Mouse (Mus musculus) urinary bladder, adult 2 months (tissue): ENCODE data around the gene Slc10a6. TPM values are rescaled to one million over a fixed set of nuclear protein-coding genes. Genes with fewer than 3 reads are reported as not detected.

Experiments used
- DNase-seq: peaks from one replicate; pipeline ENCODE4 v3.0.0; 2022; ENCODE audit warnings: low spot score
- polyA plus RNA-seq: library from polyadenylated mRNA; depleted of rRNA; stranded (reverse); fragments of >200 nt; gene quantifications from 2 replicates; pipeline ENCODE4 v1.2.3, GENCODE M21; 2012; rRNA removed

The Slc10a6 gene
- polyA plus RNA-seq, result 7.5 and 7.9 TPM in 2 replicates

DNA sequence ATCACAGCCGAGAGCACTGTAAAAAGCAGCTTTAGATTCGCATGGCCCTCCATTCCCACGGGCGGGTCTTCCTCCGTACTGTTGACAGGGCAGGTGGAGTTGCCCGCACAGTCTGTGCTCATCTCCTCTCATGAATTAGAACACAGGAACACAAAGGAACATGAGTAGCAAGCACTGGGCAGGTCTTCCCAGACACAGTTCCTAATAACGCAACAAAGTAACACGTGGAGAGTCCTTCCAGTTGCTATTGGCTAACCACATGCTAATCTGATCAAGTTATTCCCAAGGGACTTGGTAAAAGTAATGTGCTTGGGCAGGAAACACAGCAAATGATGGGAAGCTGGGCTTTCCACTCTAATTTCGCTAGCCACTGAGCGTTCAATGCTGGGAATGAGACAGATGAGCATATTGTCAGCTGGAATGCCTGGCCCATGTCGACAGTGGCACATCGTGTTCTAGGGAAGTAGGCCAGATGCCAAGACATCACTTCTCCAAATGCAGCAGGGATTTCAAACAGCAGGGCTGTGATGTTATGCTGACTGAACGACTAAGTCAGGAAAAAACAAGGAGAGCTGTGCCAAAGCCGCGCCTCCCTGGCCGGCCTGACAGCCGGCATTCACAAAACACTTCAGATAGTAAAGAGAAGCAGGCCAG, at the start of gene Slc10a6:
Gene Slc10a6 (minus strand): TSS at position 293 of the 654 bp plus-strand sequence.
- peak; percentile 32 for DNase-seq

DNA sequence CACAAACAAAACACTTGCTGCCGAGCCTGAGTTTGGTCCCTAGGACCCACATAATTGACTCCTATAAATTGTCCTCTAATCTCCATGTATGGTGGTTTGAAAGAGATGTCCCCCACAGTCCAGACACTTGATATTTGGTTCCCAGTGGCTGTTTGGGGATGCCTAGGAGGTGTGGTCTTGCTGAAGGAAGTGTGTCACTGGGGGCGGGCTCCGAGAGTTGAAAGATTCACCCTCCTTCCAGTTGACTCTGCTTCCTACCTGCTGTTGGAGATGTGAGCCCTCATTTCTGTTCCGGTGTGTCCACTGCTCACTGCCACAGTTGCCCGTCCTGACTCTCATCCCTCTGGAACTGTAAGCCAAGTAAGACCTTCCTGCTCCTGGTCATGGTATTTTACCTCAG, 49.8 kb upstream of the Slc10a6 start:
- DNase-seq, result no peak

DNA sequence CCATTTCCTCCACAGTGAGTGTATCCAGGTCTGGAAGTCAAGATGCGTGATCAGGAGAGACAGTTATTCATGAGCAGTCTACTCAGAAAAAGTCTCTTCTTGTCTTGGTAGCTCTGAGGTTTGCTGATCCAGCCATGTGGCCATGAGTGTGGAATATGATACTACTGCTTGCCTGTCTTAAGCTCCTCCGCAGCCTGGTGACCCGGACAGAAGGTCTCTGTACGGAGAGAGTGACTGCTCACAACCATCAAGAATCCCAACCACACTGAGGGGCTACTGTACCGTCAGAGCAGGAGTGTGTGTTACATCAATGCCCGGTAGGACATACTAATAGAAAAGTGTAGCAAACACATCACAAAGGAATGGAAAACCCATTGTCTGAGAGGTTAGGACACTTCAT, 48.7 kb upstream of the Slc10a6 start:
- no peak for DNase-seq

DNA sequence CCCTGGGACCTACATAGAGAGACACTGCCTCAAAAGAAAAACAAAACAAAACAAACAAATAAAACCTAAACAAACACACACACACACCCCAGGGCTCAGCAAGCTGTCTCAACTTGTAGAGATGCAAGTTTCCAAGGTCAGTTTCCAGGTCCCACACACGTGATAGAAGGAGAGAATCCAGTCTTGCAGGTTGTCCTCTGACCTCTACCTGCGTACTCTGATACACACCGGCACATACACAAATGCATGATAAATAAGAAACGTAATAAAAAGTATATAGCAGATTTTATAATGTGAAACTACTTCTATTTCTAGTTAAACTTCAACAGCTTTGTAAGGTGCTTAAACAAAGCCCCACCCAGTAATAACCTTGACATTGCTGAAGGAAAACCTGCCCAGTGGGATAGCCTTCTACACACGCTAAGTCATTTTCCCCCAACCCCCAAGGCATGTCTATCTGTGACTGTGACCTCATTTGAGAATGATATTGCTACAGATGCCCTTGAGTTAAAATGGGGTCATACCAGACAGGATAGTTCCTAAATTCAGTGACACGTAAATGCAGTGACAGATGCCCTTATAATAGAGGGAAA, 47.2 kb upstream of the Slc10a6 start:
- DNase-seq, result no peak

DNA sequence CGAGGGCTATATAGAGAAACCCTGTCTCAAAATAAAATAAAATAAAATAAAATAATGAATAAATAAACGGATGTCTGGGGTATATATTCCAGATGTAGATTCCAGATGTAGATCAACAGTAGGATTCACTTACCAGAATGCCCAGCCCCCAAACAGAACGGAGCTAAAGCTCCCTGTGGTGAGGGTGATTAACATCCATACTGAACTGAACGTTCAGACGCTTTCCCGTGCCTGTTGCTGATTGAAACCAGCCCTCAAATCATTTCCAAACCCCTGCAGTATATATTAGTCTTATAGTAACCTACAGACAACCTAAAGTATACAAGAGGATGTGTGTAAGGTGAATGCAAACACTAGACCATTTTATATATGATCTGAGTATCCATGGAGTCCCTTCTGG, 45.3 kb upstream of the Slc10a6 start:
- DNase-seq, result no peak

DNA sequence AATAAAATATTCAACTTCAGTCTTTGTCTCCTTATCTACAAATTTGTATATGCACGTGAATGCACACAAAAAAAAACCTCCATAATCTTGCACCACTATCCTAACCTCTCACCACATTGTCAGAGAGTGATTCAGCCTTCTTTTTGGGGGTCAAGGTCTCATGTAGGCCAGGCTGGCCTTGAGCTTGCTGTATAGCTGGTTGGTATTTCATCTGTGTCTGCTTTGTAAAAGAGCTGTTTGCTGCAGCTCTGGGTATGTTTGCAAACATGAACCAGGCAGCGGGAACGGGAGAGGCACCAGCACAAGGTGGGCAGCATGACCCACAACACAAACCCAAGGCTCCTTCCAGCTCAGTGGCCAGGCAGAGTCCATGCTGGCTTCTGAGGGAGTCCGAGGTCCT, 44.4 kb upstream of the Slc10a6 start:
- DNase-seq, result no peak

DNA sequence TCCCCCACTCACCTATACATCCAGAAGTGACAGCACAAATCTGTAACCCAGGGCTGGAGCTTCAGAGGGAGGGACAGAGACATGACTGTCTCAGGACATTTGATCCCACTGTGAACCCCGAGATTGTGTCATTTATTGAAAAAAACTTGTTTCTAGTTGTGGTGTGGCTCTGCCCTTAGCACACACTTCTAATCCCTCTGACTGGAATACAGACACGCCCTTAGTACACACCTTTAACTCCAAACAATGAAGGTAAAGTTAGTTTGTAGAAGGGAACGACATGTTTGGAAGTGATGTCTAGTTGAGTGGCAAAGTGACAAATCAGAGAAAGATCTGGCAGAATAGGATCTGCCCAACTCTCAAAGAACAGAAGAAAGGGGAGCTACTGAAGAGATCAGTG, 42.7 kb upstream of the Slc10a6 start:
- DNase-seq, result no peak

DNA sequence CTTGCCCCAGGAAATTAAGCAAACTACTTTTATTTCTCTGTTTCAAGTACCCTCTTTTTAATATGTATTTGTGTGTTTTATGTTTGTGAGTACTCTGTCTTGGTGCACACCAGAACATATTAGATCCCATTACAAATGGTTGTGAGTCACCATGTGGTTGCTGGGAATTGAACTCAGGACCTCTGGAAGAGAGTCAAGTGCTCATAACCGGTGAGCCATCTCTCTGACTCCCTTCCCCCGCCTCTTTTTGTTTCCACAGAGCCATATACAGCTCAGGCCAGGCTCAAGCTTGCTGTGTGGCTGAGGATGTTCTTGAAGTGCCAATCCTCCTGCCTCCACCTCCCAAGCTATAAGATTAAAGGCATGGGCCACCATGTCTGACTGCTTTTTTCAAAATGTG, 36.7 kb upstream of the Slc10a6 start:
- no peak for DNase-seq

DNA sequence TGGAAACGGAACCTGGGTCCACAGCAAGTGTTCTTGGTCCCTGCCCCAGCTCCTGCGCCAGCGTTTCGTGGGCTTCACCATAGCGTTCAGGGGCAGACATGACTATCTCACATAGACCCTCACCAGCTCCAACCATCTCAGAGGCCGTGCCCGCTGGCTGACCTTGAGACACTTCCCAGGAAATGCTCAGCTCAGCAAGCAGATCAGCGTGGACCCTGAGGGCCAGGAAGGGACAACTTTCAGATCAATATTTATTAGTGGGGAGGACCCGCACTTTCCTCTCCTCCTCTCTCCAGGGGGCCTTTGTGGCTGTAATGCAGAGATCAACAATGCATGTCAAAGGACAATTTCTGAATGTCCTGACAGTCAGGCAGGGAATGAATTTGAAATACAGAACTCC, 35.7 kb upstream of the Slc10a6 start:
- DNase-seq, result no peak

DNA sequence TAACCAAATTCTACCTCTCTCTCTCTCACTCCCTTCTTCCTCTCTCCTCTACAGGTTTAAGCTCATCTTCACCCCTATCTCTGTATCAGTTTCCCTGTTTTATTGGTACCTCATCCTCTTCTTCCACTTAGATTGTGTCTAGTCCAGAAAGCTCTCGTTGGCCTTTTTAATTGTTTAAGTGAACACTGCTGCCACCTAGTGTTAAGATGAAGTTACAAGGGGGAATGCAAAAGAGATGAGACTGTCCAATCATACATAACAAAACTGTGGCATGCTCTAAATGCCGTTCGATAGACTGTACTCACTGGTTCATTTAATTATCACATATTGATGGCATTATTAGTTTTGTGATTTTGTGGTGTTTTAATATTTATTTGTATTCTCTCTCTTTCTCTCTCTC, 30.4 kb upstream of the Slc10a6 start:
- no peak for DNase-seq

DNA sequence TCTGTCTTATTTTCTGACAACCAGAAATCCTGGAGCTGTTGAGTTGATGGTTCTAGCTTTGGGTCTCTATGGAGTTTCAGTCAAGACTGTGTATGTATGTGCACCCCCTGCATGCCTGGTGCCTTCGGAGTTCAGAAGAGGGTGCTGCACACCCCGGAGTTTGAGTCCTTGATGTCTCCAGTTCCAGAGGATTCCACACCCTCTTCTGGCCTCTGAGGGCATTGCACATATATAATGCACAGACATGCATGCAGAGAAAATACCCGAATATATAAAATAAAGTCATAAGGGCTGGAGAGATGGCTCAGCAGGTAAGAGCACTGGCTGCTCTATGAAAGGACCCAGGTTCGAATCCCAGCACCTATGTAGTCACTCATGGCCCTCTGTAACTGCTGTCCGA, 29.7 kb upstream of the Slc10a6 start:
- DNase-seq, result no peak

DNA sequence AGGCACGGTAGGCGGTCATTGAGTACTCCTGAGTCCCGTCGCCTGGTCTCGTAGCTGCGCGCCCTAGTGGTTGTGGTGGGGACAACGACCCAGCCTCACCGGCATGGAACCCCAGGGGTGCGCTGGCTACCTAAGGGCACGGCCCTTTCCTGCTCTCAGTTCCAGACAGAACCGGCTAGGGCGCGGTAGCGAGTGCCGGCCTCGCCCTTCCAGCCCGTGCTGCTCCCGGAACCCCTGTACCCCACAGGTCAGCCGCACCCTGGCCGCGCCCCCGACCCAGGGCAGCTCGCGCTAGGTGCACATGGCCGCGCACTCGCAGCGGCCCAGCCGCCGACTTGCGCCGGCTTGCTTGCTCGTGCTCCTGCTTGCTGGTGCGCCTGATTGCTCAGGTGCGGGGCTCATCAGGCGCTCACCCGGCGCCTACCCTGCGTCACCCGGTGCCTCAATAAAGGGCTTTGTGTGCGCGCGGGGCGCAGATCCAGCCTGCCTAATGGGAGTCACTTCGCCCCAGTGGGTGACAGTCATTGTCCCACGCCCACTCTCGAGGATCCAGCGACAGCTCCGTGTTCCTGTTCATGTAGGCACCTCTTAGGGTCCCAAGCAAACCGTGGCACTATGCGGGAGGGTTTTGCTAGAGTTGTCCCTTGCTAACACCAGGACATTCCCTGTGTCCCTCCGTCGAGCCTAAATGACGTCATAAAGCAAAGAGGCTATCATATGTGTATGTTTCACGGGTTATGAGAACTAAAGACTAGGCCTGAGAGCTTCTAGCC, 26.3 kb upstream of the Slc10a6 start, which contains the start of gene 1700016H13Rik:
Gene 1700016H13Rik (minus strand): TSS at position 665 of the 773 bp plus-strand sequence.
- peak; percentile 77 for DNase-seq

DNA sequence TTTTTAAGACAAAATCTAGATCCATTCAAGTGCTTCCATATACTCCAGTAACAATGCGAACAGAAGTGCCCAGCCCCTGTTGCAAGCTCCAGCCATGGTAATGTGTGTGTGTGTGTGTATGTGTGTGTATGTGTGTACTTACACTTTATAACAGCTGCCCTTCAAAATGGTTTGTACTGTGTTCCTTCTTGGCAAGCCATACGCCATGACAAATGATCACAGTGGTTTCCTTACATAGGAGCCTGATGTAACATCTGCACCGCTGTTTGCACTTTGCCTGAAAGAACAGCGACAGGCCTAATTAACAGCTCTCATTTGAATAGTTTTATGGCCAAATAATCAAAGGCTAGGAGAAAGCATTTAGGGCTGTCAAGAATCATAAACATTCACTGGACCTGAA, 25.6 kb upstream of the Slc10a6 start:
- no peak for DNase-seq

DNA sequence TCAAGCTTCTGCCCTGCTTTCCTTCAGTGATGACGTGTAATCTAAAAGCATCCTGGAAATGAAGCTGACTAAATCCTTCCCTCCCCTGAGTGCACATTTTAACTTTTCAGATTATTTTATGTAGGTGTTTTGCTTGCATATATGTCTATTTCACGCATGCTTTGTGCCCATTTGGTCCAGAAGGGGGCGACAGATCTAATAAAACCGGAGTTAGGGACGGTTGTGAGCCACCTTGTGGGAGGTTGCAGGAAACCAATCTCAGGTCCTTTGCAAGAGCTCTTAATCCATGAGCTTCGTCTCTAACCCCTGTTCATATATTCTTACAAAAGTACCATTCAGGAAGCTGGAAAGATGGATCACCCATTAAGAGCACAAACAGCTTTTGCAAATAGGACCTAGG, 25.0 kb upstream of the Slc10a6 start:
- no peak for DNase-seq

DNA sequence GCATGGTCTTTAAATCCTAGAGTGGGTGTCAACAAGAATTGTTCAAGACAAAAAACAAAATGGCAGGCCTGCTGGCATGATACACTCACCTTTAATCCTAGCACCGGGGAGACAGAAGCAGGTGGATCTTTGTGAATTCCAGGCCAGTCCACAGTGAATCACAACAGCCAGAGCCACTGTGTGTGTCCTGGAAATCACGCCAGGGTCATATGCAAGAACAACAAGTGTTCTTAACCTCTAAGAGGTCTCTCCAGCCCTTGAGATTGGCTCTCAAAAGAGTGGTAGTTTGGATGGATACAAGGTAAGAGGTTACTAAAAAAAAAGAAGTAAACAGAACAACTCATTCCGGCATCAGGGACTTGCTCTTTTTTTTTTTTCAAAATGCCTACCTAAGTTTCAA, 18.1 kb upstream of the Slc10a6 start:
- DNase-seq, result no peak

DNA sequence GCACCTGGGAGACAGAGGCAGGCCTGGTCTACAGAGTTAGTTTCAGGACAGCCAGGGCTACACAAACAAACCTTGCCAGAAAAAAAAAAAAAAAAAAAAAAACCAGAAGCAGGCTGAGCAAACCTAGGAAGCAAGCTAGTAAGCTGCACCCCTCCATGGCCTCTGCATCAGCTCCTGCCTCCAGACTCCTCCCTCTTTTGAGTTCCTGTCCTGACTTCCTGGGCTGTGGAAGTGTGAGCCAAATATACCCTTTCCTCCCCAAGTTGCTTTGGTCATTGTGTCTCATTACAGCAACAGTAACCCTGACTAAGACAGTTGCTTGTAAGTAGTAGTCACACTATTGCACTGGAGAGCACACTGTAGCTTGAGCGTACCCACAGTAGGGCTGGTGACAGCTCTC, 15.0 kb upstream of the Slc10a6 start:
- no peak for DNase-seq

DNA sequence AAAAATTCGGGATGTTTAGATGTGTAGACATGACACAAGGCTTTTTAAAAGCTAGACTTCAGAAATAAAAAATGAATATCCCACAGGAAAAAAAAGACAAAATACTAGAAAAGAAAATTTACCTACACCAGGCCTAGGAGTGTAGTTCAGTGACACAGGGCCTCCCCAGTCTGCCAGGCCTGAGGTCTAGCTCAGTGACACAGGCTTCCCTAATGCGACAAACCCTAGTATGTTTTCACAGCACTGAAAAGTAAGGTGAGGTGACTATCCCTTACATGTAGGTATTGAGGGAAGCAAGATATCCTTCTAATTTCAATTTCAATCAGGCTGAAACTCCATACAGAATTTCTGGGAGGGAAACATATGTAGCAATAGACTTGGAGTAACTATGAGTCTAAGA, 8.0 kb upstream of the Slc10a6 start:
- no peak for DNase-seq

DNA sequence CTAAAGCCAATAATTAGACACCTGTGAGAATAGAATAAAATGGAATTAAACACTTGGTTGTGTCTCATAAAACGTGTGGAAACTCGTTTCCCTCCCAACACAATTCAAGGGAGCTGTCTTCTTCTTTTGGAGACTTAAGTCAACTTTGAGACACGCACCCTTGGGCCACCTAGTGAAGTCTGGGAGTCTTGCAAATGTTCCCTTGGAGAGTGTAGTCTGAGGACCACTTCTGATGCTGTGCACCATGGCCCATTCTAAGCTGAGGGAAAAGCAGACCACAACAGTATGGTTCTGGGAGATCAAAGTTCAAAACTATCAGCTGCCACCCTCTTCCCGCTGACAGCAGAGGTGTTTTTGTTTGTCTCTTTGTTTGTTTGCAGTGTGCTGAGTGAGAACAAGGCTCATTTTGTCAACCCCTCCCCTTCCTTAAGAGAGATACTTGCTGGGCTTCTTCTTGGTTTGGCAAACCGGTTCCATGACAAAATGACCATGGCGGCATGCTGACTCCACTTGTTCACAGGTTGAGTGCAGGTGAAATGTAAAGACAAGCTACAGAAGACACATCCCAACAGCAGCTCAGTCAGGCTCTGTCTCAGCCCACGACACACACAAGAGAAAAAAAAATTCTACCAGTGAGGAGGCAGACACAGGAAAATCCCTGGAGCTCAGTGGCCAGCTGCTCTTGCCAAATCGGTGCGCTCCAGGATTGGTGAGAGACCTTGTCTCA, 814 bp upstream of the Slc10a6 start:
- no peak for DNase-seq

DNA sequence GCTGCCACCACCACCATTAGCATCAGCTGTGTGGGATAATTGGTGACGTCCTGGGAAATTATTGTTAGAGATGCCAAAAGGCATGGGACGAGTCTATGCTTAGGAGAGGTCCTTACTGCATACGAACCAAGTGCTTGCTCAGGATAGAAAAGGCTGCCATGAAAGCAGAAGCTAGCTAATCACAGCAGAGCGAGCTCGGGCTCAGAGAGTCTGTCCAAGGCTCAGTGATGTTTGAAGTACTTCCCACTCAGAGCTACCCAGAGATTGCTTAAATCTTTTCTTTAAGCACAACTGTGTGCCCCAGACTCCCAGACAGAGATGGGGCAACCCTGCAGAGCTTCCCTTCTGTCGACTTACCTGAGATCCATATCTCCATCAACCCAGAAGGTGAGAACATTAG, 704 bp downstream of the Slc10a6 start:
- DNase-seq, result no peak

DNA sequence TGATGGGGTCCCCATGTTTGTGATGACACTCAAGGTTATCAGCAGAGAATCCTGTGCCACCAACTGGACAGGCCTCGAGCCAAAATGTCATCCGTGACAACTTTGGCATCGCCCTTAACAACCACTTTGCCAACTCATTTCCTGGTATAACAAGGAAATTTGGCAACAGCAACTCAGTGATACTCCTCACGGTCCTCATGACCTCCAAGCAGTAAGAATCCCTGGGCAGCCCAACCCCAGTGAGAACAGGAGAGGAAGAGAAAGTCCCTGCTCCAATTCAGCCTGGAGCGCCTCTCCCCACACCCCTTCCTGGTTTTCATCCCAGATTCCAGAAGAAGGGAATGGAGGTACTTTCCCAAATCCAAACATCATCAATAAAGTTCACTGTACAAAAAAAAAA, 4.4 kb downstream of the Slc10a6 start:
- no peak for DNase-seq

DNA sequence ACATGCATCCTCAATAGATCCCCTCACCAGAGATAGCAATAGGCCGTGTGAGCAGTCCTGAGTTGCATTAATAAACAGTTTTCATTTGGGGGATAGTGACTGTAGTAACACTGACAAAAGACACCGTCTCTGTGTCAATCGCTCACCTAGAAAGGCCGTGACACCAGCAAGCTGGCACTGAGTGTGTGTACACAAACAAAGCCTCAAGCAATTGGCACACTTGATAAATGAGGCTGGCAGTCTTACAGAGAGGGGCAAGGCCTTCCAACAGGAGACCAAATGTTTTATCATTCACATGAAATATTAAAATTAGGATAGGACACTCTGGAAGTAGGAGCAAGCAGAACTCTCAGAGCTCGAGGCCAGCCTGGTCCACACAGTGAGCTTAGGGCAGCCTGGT, 6.9 kb downstream of the Slc10a6 start:
- no peak for DNase-seq

DNA sequence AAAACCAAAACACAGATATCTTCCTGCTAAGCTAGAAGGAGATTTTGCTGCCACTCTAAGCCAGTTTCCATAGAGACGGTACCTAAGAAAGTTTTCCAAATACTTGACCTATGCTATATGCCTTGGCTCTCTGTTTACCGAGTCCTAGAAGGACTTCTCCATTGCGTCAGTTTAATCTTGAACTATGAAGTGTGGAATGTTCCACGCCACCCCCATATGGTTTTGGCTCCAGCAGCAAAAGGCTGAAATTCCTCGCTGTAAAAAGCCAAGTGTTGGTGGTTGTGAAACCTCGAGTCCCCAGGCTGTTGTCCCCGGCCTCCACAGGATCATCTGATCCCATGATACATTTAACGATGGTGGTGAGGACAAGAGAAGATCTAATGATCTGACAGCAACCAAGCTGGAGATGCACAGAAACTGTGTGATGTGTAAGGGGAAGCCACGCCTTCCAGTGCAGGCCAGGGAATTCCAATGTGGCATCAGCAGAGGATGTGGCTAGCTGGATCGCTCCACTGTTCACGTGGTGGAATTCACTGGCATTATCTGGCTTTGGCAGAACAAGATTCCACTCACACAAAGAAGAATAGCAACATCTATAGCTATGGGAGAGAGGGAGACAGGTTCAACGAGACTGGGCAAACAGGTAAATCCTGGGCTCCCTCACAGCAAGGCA, 8.8 kb downstream of the Slc10a6 start:
- DNase-seq, result no peak
